Mouse (Mus musculus) thymus, postnatal 25 days (tissue): ENCODE measurements around the gene Rrp8.

ENCODE experiments used
- DNase-seq: peaks from one replicate; pipeline ENCODE4 v3.0.0; 2022

Rrp8 gene

DNA sequence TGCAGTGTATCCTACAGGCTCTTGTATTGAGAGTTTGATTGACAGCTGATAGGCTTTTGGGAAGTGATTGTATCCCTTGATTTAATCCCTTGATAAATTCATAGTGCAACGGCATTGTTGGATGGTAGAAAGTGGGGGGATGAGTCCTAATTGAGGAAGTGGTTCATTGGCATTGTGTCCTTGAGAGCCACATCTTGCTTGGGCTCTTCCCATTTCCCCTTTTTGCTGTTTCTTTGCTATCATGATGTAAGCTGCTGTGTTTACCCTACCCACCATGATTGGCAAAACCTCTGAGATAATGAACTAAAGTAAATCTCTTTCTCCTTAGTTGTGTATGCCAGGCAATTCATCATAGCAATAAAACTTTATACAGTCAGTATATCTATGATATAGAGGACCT is 46.3 kb downstream of the Rrp8 start:
- DNase-seq, result no peak

DNA sequence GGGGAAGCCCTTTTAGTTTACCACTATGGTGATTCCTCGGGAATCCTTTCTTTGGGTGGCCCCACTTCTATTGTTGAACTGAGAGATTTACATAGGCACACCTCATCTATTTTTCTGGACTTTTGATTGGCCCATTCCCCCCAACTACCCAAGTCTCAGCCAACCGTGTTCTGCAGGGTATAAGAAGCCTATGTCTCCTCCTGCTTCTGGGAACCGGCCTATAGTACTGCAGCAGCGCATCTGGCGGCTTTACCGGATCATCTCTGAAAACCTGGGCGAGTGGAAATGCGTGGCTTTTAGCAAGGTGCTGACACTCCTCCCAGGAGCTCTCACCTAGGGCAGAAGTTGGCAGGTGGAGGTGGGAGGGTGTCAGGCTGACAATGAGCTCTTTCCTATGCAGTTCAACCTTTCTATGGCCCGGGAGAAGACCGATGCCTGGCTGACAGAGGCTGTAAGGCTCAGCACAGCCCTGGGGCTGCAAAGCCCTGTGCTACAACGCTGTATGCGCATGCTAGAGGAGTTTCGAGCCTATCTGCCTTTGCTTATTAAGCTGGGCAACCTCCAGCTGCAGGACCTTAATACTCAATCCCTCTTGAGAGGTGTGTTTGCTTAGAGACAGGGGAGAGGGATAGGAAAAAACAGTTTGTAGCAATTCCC is 51.5 kb downstream of the Rrp8 start:
- DNase-seq, result no peak
